Mouse (Mus musculus): Measurements from ENCODE around the gene Zfp410. TPM values are rescaled to one million over a fixed set of nuclear protein-coding genes. Genes with fewer than 3 reads are reported as not detected.

Zfp410 gene
- polyA plus RNA-seq (2012; rRNA removed) = 16.0 and 20.5 TPM in 2 replicates

- Histone ChIP-seq H3K4me1 (ENCODE audit: control insufficient read depth, insufficient read depth, low read length) (peaks cover 7% of the 10 kb centered on the region), H3K4me3 (replicated peaks; ENCODE audit: extremely low read depth, low read depth, low read length) (peak within 1 kb of the TSS; percentile 94)
- WGBS = under 1% methylated on average over 77 of the region's 77 CpGs
- DNase-seq = peak; percentile 83
- TF ChIP-seq POLR2A (IDR thresholded peaks at IDR 0.05; ENCODE audit: borderline replicate concordance, extremely low read depth, low read depth, low read length) (peak; percentile 66; the same call in 1 of the 2 replicates), CTCF (IDR thresholded peaks at IDR 0.05; ENCODE audit: insufficient read depth, low read length) (no peak)
Measured at GRCm38 (mm10) chr12:84316721-84317621, at the start of gene Zfp410. Zfp410 (plus strand) TSS chr12:84316852.

GRCm38 (mm10) chr12:84267264-84267663 lies 49.4 kb upstream of the Zfp410 start:
- WGBS = 55% methylated on average over 2 of the region's 2 CpGs
- DNase-seq = no peak
- TF ChIP-seq POLR2A (IDR thresholded peaks at IDR 0.05; ENCODE audit: borderline replicate concordance, extremely low read depth, low read depth, low read length) (no peak), CTCF (IDR thresholded peaks at IDR 0.05; ENCODE audit: insufficient read depth, low read length) (no peak)
- no peak overlapping the region for H3K4me3 ChIP-seq (replicated peaks; ENCODE audit: extremely low read depth, low read depth, low read length)
- no peaks in the 10 kb centered on the region; the same call in 1 of the 2 replicates for H3K4me1 ChIP-seq (ENCODE audit: control insufficient read depth, insufficient read depth, low read length)

GRCm38 (mm10) chr12:84273366-84273765 lies 43.3 kb upstream of the Zfp410 start:
- H3K4me3 ChIP-seq (replicated peaks; ENCODE audit: extremely low read depth, low read depth, low read length) = no peak overlapping the region
- TF ChIP-seq POLR2A (IDR thresholded peaks at IDR 0.05; ENCODE audit: borderline replicate concordance, extremely low read depth, low read depth, low read length) = no peak
- no peak for TF ChIP-seq CTCF (IDR thresholded peaks at IDR 0.05; ENCODE audit: insufficient read depth, low read length)
- 69% methylated on average over 5 of the region's 5 CpGs for WGBS
- no peak for DNase-seq
- no peaks in the 10 kb centered on the region for H3K4me1 ChIP-seq (ENCODE audit: control insufficient read depth, insufficient read depth, low read length)

- TF ChIP-seq CTCF (IDR thresholded peaks at IDR 0.05; ENCODE audit: insufficient read depth, low read length) = no peak
- no peak for TF ChIP-seq POLR2A (IDR thresholded peaks at IDR 0.05; ENCODE audit: borderline replicate concordance, extremely low read depth, low read depth, low read length)
- Histone ChIP-seq H3K4me1 (ENCODE audit: control insufficient read depth, insufficient read depth, low read length) (no peaks in the 10 kb centered on the region), H3K4me3 (replicated peaks; ENCODE audit: extremely low read depth, low read depth, low read length) (no peak overlapping the region)
- 74% methylated on average over 9 of the region's 9 CpGs for WGBS
- DNase-seq = no peak
Measured at GRCm38 (mm10) chr12:84275288-84275687, 41.4 kb upstream of the Zfp410 start.

- H3K4me1 ChIP-seq (ENCODE audit: control insufficient read depth, insufficient read depth, low read length) = no peaks in the 10 kb centered on the region
- TF ChIP-seq POLR2A (IDR thresholded peaks at IDR 0.05; ENCODE audit: borderline replicate concordance, extremely low read depth, low read depth, low read length) = no peak
- TF ChIP-seq CTCF (IDR thresholded peaks at IDR 0.05; ENCODE audit: insufficient read depth, low read length) = no peak
- DNase-seq = no peak
- H3K4me3 ChIP-seq (replicated peaks; ENCODE audit: extremely low read depth, low read depth, low read length) = no peak overlapping the region
- 45% methylated on average over 2 of the region's 2 CpGs for WGBS
Measured at GRCm38 (mm10) chr12:84276288-84276687, 40.4 kb upstream of the Zfp410 start.

GRCm38 (mm10) chr12:84276799-84277198 lies 39.9 kb upstream of the Zfp410 start:
- Histone ChIP-seq H3K4me3 (replicated peaks; ENCODE audit: extremely low read depth, low read depth, low read length) (no peak overlapping the region), H3K4me1 (ENCODE audit: control insufficient read depth, insufficient read depth, low read length) (no peaks in the 10 kb centered on the region)
- DNase-seq = no peak
- WGBS = 78% methylated on average over 4 of the region's 4 CpGs
- TF ChIP-seq CTCF (IDR thresholded peaks at IDR 0.05; ENCODE audit: insufficient read depth, low read length) (no peak), POLR2A (IDR thresholded peaks at IDR 0.05; ENCODE audit: borderline replicate concordance, extremely low read depth, low read depth, low read length) (no peak)

- no peak for TF ChIP-seq POLR2A (IDR thresholded peaks at IDR 0.05; ENCODE audit: borderline replicate concordance, extremely low read depth, low read depth, low read length)
- TF ChIP-seq CTCF (IDR thresholded peaks at IDR 0.05; ENCODE audit: insufficient read depth, low read length) = no peak
- DNase-seq = no peak
- WGBS = 94% methylated on average over 3 of the region's 3 CpGs
- Histone ChIP-seq H3K4me1 (ENCODE audit: control insufficient read depth, insufficient read depth, low read length) (no peaks in the 10 kb centered on the region), H3K4me3 (replicated peaks; ENCODE audit: extremely low read depth, low read depth, low read length) (no peak overlapping the region)
Measured at GRCm38 (mm10) chr12:84277832-84278231, 38.8 kb upstream of the Zfp410 start.

- no peak overlapping the region for H3K4me3 ChIP-seq (replicated peaks; ENCODE audit: extremely low read depth, low read depth, low read length)
- 52% methylated on average over 7 of the region's 7 CpGs for WGBS
- H3K4me1 ChIP-seq (ENCODE audit: control insufficient read depth, insufficient read depth, low read length) = no peaks in the 10 kb centered on the region
- DNase-seq = no peak
- TF ChIP-seq CTCF (IDR thresholded peaks at IDR 0.05; ENCODE audit: insufficient read depth, low read length) = no peak
- TF ChIP-seq POLR2A (IDR thresholded peaks at IDR 0.05; ENCODE audit: borderline replicate concordance, extremely low read depth, low read depth, low read length) = no peak
Measured at GRCm38 (mm10) chr12:84278901-84279300, 37.8 kb upstream of the Zfp410 start.

GRCm38 (mm10) chr12:84284391-84284790 lies 32.3 kb upstream of the Zfp410 start:
- peaks cover 12% of the 10 kb centered on the region for H3K4me1 ChIP-seq (ENCODE audit: control insufficient read depth, insufficient read depth, low read length)
- 75% methylated on average over 14 of the region's 14 CpGs for WGBS
- TF ChIP-seq CTCF (IDR thresholded peaks at IDR 0.05; ENCODE audit: insufficient read depth, low read length) = no peak
- no peak for TF ChIP-seq POLR2A (IDR thresholded peaks at IDR 0.05; ENCODE audit: borderline replicate concordance, extremely low read depth, low read depth, low read length)
- peak overlapping the region; percentile 91 for H3K4me3 ChIP-seq (replicated peaks; ENCODE audit: extremely low read depth, low read depth, low read length)
- DNase-seq = no peak

All from lung, adult 2 months (tissue).